Mouse (Mus musculus) left cerebral cortex, adult 9 months (tissue): ENCODE results near the gene Sirpb1a.
"Not testable (repeated sequence)": the region's sequence is repeated elsewhere in the genome, so short reads cannot be mapped to it uniquely, and the experiment has no call there.

Experiments used
- DNase-seq, 2 experiments: peaks; one replicate each; pipeline ENCODE4 v3.0.0; 2022; ENCODE audit warnings: low spot score in 2 of 2

Sirpb1a gene

GRCm38 (mm10) chr3:15426447-15426846, at the start of gene Sirpb1a:
Sirpb1a (minus strand) TSS chr3:15426520.
- DNase-seq = not testable (repeated sequence)

GRCm38 (mm10) chr3:15474831-15475230, 48.5 kb upstream of the Sirpb1a start:
- DNase-seq = not testable (repeated sequence)

GRCm38 (mm10) chr3:15470158-15470557, 43.8 kb upstream of the Sirpb1a start:
- DNase-seq = not testable (repeated sequence)

DNA sequence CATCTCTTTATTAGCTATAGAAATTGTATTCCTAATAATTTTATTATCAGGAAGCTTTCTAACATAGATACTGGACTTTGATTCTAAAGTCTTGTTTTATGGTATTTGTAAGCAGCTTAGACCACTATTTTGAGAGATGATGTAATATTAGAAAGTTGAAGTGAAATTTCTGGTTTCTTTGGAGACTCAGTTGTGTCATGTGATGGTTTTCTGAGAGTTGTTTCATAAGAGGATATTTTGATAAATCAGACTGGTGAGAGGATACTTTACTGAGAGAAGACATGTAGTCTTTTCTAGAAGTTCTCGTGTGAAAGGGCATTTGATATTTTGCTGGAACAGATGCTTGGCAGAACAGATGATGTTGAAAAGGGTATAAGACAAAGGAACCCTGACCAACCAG, 17.6 kb upstream of the Sirpb1a start:
- not testable (repeated sequence) for DNase-seq

DNA sequence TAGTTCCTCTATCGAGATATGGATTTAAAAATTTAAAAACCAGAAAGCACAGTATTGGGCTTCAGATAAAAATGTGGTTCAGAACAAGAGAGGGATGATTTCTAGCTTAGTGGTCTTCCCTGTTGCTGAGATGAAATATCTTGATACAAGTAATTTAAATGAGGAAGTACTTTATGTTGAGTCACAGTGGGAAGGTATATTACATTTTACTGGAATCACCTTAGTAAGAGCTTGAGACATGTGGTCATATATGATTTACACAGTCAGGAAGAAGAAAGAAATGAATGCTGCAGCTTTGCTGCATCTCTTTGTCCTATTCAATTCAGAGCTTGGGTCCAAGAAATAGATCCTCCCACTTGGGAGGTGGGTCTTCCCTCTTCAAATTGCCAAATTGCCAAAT, 13.5 kb upstream of the Sirpb1a start:
- DNase-seq = not testable (repeated sequence)

DNA sequence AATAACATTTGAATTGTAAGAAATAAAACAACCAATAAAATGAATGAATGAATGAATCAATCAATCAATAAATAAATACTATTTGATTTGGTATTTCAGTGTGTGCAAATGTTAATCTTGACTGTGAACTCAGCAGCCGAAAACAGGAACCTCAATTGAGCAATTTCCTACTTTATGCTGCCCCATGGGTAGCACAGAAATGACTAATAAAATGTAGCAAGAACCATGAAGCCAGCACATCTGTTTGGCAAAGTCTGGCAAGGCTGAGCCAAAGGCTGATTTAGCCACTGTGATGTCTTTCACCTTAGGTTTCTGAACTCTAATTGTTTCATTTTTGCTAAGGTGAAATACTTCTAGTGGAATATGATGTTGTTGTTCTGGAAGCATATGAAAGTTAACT, 1.6 kb upstream of the Sirpb1a start:
- no peak for DNase-seq

GRCm38 (mm10) chr3:15355690-15356089, 70.6 kb downstream of the Sirpb1a start:
- not testable (repeated sequence) for DNase-seq

GRCm38 (mm10) chr3:15350318-15350717, 76.0 kb downstream of the Sirpb1a start:
- not testable (repeated sequence) for DNase-seq

DNA sequence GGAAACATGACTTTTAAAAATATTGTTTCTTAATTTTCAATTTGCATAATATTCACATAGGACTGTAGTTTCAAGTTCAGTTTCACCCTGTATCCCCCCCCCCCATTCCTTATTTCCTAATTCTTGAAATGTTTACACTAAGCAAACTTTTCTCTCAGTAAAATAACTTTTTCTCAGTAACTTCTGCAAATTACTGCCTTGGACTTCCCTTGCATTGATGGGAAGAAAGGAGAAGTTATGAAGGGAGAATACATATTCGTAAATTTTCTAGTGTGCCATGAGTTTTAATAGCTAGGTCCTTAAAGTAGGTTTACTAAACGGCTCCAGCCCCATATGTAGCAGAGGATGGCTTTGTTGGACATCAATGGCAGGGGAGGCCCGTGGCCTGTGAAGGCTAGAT, 80.7 kb downstream of the Sirpb1a start:
- DNase-seq = not testable (repeated sequence)

DNA sequence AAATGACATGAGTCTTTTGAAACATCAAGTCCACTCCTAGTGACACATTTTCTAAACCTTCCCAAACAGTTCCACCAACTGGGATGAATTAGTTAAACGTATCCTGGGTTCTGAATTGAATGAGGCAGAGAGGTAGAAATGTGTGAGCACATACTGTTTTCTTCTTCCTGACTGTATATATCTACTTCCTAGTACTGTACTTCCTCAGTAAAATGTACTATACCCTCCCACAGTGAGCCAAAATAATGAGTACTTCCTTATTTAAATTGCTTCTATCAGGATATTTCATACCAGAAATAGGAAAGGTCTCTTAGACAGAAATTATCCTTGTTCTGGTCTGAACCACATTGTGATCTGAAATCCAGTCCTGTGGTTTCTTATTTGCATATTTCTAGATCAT, 86.0 kb downstream of the Sirpb1a start:
- DNase-seq = no peak

- no peak for DNase-seq
These were observed 92.1 kb downstream of the Sirpb1a start for GRCm38 (mm10) chr3:15334182-15334581.

GRCm38 (mm10) chr3:15332063-15332462, 94.3 kb downstream of the Sirpb1a start, which contains the start of gene Gm9733:
Gm9733 (minus strand) TSS chr3:15332302.
- no peak for DNase-seq

DNA sequence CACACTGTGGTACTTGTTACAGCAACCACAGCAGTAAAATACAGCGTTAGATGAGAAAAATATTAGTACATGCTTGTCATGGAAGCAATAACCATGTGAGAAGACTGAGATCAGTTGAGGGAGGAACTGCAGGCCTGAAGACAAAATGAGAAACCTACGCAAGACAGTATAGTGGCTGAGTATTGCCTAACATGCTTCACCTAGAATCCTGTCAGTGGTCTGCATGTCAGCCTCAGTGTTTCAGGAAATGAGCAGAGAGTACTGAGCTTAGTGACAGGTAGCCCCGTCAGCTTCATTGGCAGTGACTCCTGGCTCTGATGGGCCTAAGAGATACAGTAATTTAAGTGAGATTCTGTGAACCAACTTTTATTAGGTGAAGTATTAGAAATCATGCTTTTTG, 94.8 kb downstream of the Sirpb1a start:
- no peak for DNase-seq

DNA sequence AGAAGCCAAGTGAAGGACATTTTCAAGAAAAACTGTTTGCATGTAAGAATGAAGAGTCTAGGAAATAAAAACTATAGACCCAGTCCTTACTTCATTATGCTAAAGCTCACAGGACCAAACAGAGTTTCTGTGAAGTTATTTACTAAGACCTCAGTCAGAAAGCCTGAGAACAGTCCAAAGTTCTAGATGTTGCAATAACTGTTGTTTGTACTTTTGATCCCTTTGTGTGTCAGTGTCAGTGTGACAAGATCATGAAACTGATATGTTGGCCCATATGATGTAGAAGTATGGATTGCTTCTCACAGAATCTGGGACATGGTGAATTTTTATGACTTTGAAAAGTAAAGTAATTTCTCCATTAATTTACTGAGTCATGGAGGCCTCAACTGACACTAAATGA, 96.8 kb downstream of the Sirpb1a start:
- no peak for DNase-seq
